Mouse (Mus musculus) kidney, embryonic 14.5 days (tissue): Measurements from ENCODE around the gene Cygb. TPM values are rescaled to one million over a fixed set of nuclear protein-coding genes. Genes with fewer than 3 reads are reported as not detected.

Source experiments
- ATAC-seq: fragments of 200-750 bp; cut with Nextera tagmentation; 2 replicates; pipeline ENCODE4 v1.8.0; 2017; ENCODE audit warnings: moderate number of reproducible peaks, mild to moderate bottlenecking, moderate TSS enrichment, moderate library complexity; ENCODE audit not compliant: low FRiP score, low TSS enrichment
- H3K27ac ChIP-seq: fragments of 300-500 bp; sonication (generic); 2 replicates; pipeline ENCODE4 v1.5.1; 2014; ENCODE audit warnings: low read depth, mild to moderate bottlenecking, low read length, moderate library complexity, mixed read lengths
- H3K27me3 ChIP-seq: fragments of 300-500 bp; sonication (generic); 2 replicates; pipeline ENCODE4 v1.6.1; 2014; ENCODE audit warnings: mild to moderate bottlenecking, low read length; ENCODE audit not compliant: control insufficient read depth, insufficient read depth
- H3K36me3 ChIP-seq: fragments of 300-500 bp; sonication (generic); 2 replicates; pipeline ENCODE4 v1.6.1; 2014; ENCODE audit warnings: low read length, mixed read lengths; ENCODE audit not compliant: control insufficient read depth, insufficient read depth
- H3K4me1 ChIP-seq: fragments of 300-500 bp; sonication (generic); 2 replicates; pipeline ENCODE4 v1.6.1; 2014; ENCODE audit warnings: low read length, mixed read lengths; ENCODE audit not compliant: control insufficient read depth, insufficient read depth
- H3K4me2 ChIP-seq: fragments of 300-500 bp; sonication (generic); replicated peaks from 2 replicates; pipeline ENCODE4 v1.6.1; 2014; ENCODE audit warnings: low read depth, mild to moderate bottlenecking, low read length
- H3K4me3 ChIP-seq: fragments of 300-500 bp; sonication (generic); 2 replicates; pipeline ENCODE4 v1.5.1; 2014; ENCODE audit warnings: mild to moderate bottlenecking, low read length
- H3K9ac ChIP-seq: fragments of 300-500 bp; sonication (generic); 2 replicates; pipeline ENCODE4 v1.6.1; 2014; ENCODE audit warnings: low read depth, mild to moderate bottlenecking, low read length, moderate library complexity
- H3K9me3 ChIP-seq: fragments of 300-500 bp; sonication (generic); 2 replicates; pipeline ENCODE4 v1.6.1; 2016; ENCODE audit warnings: low read length; ENCODE audit not compliant: control insufficient read depth
- WGBS: fragments of 180-500 bp; shearing (Covaris S2); extraction: QIAGEN DNeasy Blood & Tissue Kit; methylation state at CpG from one replicate; pipeline ENCODE4 v1.1.7; 2014; 5-methylcytosine and 5-hydroxymethylcytosine counted together
- polyA plus RNA-seq: library from polyadenylated mRNA; unstranded; fragments of >200 nt; fragmentation: Nextera tagmentation; extraction: Ambion mirVana; gene quantifications from 2 replicates; pipeline ENCODE4 v1.2.1, GENCODE M21; 2014

Gene Cygb
- 11.0 and 11.3 TPM in 2 replicates for polyA plus RNA-seq

- ATAC-seq, result no peak
- H3K36me3 ChIP-seq, result no peaks in the 10 kb centered on the region
- H3K4me1 ChIP-seq, result peaks cover 20% of the 10 kb centered on the region; the same call in 1 of the 2 replicates
- no peak within 1 kb of the TSS for H3K27ac ChIP-seq
- peak within 1 kb of the TSS; percentile 97 for H3K4me2 ChIP-seq
- 4% methylated on average over 28 of the region's 28 CpGs for WGBS
- peak within 1 kb of the TSS; percentile 54 for H3K4me3 ChIP-seq
- peak within 1 kb of the TSS; percentile 66 for H3K9ac ChIP-seq
- peaks cover 23% of the 10 kb centered on the region for H3K27me3 ChIP-seq
- no peaks in the 10 kb centered on the region for H3K9me3 ChIP-seq
Observed at GRCm38 (mm10) chr11:116654255-116654821, at the start of gene Cygb. TSS of gene Cygb (minus strand) at chr11:116654313.

- H3K27me3 ChIP-seq, result no peaks in the 10 kb centered on the region
- H3K4me3 ChIP-seq, result no peak overlapping the region
- H3K9ac ChIP-seq, result no peak overlapping the region
- H3K27ac ChIP-seq, result no peak overlapping the region
- 46% methylated on average over 5 of the region's 5 CpGs for WGBS
- no peaks in the 10 kb centered on the region; the same call in 1 of the 2 replicates for H3K4me1 ChIP-seq
- no peaks in the 10 kb centered on the region for H3K36me3 ChIP-seq
- no peaks in the 10 kb centered on the region for H3K9me3 ChIP-seq
- H3K4me2 ChIP-seq, result no peak overlapping the region
- no peak for ATAC-seq
Observed at GRCm38 (mm10) chr11:116701377-116701841, 47.3 kb upstream of the Cygb start.

DNA sequence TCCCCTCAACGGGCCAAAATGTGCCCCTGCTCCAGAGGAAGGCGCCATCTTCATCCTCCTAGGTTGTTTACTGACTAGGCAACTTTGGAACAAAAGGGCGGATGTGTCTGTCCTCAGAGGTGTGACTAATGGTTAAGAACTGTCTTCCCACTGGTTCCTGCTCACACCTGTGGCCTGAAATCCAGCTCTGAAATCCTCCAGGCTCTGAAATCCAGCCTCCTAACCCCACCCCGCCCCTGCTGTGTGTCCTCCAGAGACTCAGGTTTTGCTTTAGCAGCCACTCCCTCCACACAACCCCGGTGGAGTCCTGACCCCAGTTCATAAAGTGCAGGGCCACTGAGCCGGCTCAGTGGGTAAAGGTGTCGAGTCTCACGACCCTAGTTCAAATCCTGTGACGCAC lies 43.4 kb upstream of the Cygb start:
- no peak for ATAC-seq
- Histone ChIP-seq H3K27ac (no peak overlapping the region), H3K36me3 (no peaks in the 10 kb centered on the region), H3K4me1 (peaks cover 9% of the 10 kb centered on the region; the same call in 1 of the 2 replicates), H3K4me3 (no peak overlapping the region), H3K9me3 (no peaks in the 10 kb centered on the region), H3K4me2 (no peak overlapping the region), H3K27me3 (peaks cover 16% of the 10 kb centered on the region), H3K9ac (no peak overlapping the region)
- 39% methylated on average over 9 of the region's 9 CpGs for WGBS

DNA sequence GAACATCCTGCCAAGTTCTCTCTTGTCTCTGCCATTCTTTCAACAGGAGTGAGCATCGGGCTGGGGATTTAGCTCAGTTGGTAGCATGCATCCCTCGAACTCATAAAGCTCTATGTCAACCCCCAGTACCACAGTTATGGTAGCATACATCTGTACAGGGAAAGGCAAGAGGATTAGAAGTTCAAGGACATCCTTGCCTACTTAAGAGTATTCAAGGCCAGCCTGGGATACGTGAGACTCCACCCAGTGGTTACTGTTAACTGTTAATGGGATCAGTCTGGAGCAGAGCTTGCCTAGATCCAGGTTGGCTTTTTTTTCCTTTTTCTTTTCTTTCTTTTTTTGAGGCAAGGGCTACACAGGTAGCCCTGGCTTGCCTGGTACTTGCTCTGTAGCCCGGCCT lies 42.3 kb upstream of the Cygb start:
- Histone ChIP-seq H3K9ac (no peak overlapping the region), H3K4me1 (peaks cover 9% of the 10 kb centered on the region; the same call in 1 of the 2 replicates), H3K9me3 (no peaks in the 10 kb centered on the region), H3K27ac (no peak overlapping the region), H3K4me2 (no peak overlapping the region), H3K36me3 (no peaks in the 10 kb centered on the region), H3K4me3 (no peak overlapping the region), H3K27me3 (peaks cover 16% of the 10 kb centered on the region)
- no peak for ATAC-seq
- WGBS, result 89% methylated on average over 4 of the region's 4 CpGs

DNA sequence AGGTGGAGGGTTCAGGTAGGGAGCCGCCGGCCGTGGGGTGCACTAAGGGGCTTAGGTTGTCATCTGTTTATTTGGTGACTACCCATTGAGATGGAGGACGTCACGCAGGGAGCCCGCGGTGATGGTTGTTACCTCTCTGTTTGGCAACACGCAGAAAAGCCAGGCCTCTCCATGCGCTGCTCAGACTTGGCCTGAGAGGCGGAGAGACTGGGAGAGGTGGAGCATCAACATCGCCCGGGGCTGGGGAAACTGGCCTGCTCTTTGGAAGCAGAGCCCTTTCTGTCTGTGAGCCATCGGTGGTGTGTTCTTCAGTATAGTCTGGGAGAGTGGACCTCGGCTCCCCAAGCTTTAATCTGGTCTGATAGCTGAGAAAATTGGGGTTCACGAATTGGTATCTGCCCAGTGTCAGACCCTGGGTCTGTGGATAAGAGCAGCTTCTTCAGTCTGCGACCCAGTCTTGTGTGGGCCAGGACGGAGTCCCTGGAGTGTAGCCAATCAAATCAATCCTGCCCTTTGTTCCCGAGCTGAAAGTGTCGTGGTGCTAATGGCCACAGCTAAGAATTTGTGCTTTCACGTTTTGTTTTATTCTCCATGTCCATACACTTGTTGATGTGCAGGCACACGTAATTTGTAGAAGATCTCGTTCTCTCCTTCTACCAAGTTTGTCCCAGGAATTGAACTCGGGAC lies 41.2 kb upstream of the Cygb start:
- 0 out of 2 replicates have a peak, but pooled peaks have one; percentile 14 for ATAC-seq
- no peak overlapping the region for H3K4me3 ChIP-seq

DNA sequence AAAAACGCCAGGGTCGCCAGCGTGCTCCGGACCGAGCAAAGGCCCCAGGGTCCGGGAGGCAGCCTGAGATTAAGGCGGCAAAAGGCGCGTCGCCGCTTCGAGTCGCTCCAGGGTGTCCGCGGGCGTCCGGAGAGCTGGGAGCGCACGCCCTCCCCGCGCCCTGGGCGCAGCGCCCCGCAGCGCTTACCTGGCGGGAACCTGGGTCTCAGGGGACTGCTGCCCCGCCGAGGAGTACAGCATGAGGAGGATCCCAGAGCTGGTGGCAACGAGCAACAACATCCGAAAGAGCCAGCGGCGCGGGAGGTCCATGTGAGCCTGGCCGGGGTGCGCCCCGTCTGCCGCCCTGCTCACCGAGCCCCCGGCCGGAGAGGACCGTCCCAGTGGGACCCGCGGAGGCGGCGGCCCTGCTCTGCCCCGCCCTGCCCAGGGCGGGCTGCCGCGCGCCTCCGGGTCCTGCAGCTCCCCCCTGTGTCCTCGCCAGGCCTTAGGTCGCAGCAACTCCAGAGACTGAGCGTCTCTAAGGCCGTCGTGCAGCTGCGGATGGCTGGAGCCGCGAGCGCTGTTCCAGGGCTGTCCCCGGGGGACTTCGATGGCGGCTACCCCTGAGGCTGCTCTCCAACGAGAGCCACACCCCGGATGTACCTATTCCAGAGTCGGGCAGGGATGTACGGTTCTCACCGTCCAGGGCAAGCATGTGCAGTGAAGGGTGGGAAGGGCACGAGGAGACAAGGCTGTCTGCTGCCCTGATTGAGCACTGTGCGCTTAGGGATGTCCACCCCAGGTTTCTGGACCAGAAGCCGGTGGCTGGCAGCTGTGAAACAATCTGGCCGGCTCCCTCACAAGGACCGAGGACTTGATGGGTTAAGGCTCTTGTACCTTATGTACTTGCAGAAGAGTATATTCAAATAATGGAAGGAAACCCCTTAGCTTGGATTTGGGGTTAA lies 40.4 kb upstream of the Cygb start:
- H3K4me1 ChIP-seq, result peaks cover 9% of the 10 kb centered on the region; the same call in 1 of the 2 replicates
- H3K36me3 ChIP-seq, result no peaks in the 10 kb centered on the region
- no peak overlapping the region for H3K27ac ChIP-seq
- peak; percentile 86 for ATAC-seq
- peak overlapping the region; percentile 55 for H3K4me3 ChIP-seq
- H3K9ac ChIP-seq, result peak overlapping the region; percentile 70
- peaks cover 16% of the 10 kb centered on the region for H3K27me3 ChIP-seq
- 1% methylated on average over 66 of the region's 73 CpGs for WGBS
- peak overlapping the region; percentile 80 for H3K4me2 ChIP-seq
- H3K9me3 ChIP-seq, result no peaks in the 10 kb centered on the region

More for the DNA sequence above, 41.2 kb upstream of the Cygb start:
- Histone ChIP-seq H3K9ac (no peak overlapping the region; the same call in 1 of the 2 replicates), H3K27me3 (peaks cover 16% of the 10 kb centered on the region), H3K4me1 (peaks cover 9% of the 10 kb centered on the region; the same call in 1 of the 2 replicates), H3K27ac (no peak overlapping the region), H3K4me2 (peak overlapping the region; percentile 80), H3K9me3 (no peaks in the 10 kb centered on the region), H3K36me3 (no peaks in the 10 kb centered on the region)
- WGBS, result 31% methylated on average over 23 of the region's 23 CpGs

DNA sequence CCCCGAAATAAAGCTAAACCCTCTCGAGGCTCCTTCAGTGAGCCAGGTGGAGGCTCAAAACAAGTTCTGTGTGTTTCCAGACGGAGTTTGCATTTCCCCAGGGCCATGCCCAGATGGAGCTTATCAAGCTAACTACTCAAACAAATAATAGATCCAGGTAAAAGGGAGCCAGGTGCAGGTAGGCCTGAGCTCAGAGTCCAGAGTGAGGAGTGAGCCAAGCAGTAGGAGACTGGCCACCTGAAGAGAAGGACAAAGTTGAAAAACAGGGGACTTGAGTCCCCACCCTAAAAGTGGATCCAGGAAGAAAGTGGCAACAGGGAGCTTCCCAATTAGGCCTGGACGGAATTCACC lies 39.8 kb upstream of the Cygb start:
- peak overlapping the region; percentile 55 for H3K4me3 ChIP-seq
- no peaks in the 10 kb centered on the region for H3K9me3 ChIP-seq
- H3K4me2 ChIP-seq, result peak overlapping the region; percentile 80
- no peak for ATAC-seq
- WGBS, result 33% methylated on average over 4 of the region's 4 CpGs
- H3K9ac ChIP-seq, result peak overlapping the region; percentile 70
- H3K27me3 ChIP-seq, result peaks cover 16% of the 10 kb centered on the region
- H3K27ac ChIP-seq, result no peak overlapping the region
- H3K36me3 ChIP-seq, result no peaks in the 10 kb centered on the region
- H3K4me1 ChIP-seq, result peaks cover 9% of the 10 kb centered on the region; the same call in 1 of the 2 replicates

GRCm38 (mm10) chr11:116690701-116691575 lies 36.8 kb upstream of the Cygb start:
- no peak overlapping the region for H3K27ac ChIP-seq
- no peaks in the 10 kb centered on the region for H3K36me3 ChIP-seq
- ATAC-seq, result no peak
- peaks cover 12% of the 10 kb centered on the region for H3K27me3 ChIP-seq
- WGBS, result 47% methylated on average over 18 of the region's 18 CpGs
- H3K9me3 ChIP-seq, result no peaks in the 10 kb centered on the region
- no peak overlapping the region for H3K4me2 ChIP-seq
- H3K9ac ChIP-seq, result no peak overlapping the region
- no peak overlapping the region for H3K4me3 ChIP-seq
- H3K4me1 ChIP-seq, result peaks cover 11% of the 10 kb centered on the region; the same call in 1 of the 2 replicates
